Mouse (Mus musculus): Measurements from ENCODE around the gene Abhd14a.
A peak's percentile ranks its signal among the peaks of the same experiment; 100 is the strongest.

Abhd14a gene

DNA sequence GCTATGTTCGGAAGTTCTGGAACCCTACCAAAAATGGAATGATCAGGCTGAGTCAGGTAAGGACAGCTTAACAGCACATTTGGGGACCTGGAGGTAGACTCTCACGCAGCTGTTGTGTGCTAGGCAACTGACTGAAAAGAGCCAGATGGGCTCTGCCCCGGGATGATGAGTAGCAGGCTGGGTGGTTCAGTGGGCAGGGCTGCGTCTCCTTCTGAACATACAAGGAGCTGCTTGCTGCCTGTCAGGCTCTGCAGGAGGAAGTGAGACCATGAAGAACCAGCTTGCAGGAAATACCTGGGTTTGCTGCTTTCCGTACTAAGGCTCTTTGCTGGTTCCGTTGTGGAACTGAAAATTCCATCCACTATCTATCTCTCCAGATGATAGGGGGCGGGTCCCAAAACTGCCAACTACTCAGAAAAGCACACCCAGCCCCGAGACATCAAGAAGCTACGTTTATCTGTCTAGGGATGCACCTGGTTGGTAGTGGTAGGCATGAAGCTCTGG is 36.3 kb downstream of the Abhd14a start:
- no peak for DNase-seq (ENCODE audit: low read depth, low spot score)

DNA sequence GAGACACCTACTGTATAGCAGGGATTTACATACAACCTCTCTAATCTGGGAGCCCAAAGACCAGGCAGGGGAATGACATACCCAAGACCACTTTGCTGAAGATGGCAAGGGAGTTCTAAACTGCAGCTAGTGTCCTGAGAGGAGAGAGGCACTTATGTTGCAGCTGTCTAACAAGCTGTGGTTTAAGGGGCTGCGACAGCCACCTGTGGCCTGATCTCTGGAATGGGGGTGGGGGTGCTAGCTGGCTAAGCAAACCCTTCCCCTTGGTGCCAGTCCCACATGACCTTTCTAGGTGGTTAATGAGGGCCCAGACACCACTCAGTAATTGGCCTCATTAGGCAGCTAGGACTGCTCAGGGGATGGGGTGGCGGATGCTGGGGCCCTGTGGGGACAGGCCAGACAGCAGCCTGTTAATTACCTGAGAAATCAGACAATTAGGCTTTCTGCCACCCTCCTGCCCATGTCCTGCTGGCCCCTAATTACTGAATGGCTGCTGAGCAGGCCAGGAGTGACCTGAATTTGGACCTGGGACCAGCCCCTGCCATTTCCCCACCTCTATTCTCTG is 37.3 kb downstream of the Abhd14a start:
- no peak for DNase-seq (ENCODE audit: low read depth, low spot score)

DNA sequence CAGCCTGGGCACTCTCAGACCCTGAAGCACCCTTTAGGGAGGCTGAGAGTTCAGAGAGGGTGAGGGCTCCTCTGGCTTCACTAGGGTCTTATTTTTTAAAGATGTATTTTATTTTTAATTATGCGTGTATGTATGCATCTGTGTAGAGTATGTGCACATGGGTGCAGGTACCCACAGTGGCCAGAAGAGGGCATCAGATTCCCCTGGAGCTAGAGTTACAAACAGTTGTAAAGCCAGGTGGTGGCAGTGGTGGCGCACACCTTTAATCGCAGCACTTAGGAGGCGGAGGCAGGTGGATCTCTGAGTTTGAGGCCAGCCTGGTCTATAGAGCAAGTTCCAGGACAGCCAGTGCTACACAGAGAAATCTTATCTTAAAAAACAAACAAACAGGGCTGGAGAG is 38.4 kb downstream of the Abhd14a start:
- DNase-seq (ENCODE audit: low read depth, low spot score) = peak; percentile 44

DNA sequence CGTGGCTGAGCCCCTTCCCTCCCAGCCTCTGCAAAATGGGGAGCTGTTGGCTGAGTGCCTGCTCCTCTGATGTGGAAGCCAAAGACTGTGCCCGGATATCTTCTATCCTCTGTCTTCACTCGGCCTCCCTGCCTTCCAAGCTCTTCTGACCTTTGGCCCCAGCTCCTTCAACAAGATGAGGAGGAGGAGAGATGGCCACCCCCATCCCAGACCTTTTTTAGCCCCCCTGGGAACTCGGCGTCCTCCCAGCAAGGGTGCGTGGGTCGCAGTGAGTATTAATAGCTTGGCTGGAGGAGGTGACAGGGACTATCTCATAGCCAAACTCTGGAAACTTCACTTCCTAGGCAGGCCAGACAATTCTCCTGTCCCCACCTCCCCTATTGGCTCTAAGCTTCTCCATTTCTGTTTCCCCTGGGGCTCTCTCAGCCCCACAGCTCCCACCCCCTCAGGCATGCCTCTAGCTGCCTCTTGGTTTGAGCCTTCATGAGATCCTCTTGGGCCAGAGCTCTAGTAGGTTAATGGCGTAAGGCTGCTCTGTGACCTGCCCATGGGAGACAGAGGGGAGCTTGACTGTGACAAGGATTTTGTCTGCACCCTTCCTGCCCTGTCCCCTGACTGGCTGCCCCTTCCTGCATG is 40.9 kb downstream of the Abhd14a start:
- no peak for DNase-seq (ENCODE audit: low read depth, low spot score)

DNA sequence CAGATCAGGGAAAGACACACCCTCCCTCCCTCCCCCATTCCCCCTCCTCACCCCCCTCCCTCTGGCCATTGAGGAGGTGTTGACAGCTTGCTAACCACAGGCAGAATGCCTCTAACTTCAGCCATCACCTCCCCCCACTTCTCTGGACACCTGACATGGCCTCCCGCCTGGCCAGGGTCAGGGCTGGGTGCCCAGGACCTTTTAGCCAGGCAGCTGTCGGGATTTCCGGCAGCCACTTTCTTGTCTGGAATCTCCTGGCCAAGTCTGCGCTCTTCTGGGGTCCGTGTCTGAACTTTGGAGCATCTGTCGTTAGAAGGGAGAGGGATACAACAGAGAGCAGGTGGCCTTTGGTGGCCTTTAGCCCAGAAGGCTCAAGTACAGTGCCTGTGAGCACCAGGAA is 42.2 kb downstream of the Abhd14a start:
- no peak for DNase-seq (ENCODE audit: low read depth, low spot score)

DNA sequence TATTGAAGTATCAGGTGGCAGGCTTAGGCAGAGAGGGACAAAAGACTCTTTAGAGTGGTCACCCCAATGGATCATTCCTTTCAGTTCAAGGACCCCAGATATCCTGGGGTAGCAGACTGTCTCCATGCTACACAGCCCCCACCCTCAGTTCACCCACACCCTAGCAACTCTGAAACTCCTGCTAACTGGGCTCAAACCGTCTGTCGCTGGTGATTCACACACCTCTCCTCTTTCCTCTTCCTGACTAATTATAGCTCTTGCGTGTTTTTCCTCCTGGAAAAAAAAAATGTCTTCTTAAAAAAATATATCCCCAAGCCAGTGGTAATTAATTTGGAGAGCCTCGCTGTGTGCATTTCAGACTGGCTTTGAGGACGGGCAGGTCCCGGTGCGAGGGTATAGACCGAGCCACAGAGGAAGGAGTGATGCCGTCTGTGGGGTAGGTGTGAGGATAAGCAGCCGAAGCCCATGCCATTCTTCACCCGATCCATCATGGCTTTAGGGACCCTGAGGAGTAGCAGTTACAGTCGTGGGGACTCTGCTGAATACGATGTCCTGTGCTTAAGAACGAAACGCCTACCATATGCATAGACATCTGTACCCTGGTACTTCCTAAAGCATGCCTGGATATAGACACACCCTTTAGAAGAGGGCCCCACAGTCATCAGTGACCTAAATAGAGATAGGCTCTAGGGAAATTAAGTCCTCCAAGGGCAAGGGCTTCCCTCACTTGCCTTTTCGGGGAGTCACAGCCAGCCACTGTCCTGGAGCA is 44.7 kb downstream of the Abhd14a start:
- DNase-seq (ENCODE audit: low read depth, low spot score) = no peak

DNA sequence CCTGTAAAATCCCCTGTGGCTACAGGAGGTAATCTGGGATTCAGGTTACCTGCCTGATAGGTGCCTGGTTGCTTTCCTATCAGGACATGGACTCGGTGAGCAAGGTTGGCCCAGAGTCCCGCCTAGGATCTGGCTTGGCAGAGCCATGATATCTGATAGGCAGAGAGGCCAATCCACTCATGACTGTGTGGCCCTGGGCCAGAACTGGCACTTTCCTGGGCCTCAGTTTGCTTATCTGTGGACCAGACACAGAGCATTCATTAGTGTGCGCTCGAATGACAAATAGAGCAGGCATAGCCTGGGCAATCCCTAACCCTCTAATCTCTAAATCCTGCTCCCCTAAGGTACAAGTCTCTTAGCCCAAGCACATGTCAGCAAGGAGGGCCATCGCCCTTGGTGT is 45.3 kb downstream of the Abhd14a start:
- DNase-seq (ENCODE audit: low read depth, low spot score) = no peak

DNA sequence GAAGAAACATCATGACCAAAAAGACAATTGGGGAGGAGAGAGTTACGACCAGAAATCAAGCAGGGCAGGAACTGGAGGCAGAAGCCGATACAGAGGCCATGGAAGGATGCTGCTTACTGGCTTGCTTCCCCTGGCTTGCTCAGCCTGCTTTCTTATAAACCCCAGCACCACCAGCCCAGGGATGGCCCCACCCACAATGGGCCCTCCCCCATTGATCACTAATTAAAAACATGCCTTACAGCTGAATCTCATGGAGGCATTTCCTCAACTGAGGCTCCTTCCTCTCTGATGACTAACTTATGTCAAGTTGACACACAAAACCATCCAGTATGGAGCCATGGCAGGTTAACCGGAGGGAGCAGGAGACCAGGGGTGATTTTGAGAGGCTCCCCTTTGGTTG is 47.7 kb downstream of the Abhd14a start:
- no peak for DNase-seq (ENCODE audit: low read depth, low spot score)

DNA sequence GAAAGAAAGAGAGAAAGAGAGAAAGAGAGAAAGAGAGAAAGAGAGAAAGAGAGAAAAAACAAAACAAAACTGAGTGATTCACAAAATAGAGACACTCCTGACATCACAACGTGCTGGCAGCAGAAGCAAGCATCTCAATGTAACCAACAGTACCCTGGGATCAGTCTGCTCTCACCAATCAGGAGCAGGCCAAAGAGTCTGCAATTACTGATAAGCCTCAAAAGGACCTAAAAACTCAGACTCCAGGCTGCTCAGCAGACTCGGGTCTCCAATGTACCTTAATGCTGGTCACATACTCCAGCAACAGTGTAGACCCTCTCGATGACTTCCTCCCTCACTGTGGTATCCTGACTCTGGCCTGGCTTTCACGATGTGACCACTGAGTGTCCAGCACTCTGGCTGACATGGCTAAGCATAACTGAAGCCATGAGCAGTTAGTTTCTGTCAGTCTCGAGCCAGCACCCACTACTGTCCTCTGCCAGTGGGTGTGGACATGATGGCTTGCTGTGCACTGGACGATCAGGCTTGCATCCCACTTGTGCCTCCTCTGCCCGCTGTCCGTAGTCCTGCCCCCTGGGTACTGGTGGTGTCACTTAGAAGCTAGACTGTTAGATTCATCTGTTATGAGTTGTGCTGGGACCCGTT is 48.7 kb downstream of the Abhd14a start:
- no peak for DNase-seq (ENCODE audit: low read depth, low spot score)

DNA sequence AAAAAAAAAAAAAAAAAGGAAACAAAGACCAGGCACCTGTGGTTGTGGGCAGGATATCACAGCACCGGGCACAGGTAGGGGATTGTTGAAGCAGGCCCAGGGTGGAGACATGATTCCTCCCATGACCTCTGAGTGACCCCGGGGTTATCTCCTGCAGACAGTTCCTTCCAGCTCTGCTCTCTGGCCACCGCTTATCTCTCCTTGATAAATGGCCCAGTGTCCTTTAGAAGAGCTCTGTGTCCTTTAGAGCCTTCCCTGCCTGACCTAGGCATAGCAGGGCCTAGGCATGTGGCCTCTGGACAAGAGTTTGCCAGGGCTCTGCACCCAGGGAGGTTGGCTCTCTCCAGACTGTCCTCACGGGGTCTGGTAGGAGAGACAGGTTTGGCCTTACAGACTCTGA is 49.7 kb downstream of the Abhd14a start:
- no peak for DNase-seq (ENCODE audit: low read depth, low spot score)

DNA sequence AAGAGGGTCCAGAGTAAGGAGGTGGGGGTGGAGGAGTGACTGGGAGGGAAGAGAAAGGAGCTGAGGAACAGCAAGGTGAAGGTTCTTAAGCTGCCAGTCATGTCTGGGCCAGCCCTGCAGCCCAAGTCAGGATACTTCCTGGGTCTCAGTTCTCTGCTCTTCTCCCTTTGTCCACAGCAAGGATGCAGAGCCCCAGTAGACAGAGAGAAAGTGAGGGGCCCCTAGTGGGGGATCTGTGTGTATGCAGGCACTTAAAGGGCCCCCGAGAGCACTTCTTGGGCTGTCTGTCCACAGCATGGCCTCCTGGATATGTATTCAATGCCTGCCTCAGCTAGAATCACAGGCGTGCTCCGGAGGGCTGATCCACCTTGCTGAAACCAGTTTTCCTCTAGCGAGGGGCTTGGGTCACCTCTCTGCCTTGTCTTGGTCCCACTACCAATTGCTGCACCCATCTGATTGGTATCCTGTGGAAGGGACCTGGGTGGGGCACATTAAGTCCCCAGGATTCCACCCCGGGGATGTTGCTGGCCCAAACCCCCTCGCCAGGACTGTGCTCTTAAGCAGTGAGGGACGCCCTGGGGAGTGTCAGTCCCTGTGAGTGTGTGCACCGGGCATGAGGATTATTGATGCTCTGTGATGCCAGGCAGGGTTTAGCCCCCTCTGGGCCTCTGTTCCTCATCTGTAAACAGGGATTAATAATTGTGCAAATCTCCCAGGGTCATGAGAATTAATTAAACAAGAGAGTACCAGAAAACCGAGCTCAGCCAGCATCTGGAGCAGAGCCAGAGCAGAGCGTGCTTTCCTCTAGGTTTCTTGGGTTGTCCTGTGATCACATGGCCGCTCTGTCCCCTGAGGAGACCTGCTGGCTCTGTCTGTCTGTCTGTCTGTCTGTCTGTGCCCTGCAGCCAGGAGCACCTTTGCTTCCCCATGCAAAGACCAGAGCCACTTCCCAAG is 52.6 kb downstream of the Abhd14a start:
- DNase-seq (ENCODE audit: low read depth, low spot score) = peak; percentile 27

DNA sequence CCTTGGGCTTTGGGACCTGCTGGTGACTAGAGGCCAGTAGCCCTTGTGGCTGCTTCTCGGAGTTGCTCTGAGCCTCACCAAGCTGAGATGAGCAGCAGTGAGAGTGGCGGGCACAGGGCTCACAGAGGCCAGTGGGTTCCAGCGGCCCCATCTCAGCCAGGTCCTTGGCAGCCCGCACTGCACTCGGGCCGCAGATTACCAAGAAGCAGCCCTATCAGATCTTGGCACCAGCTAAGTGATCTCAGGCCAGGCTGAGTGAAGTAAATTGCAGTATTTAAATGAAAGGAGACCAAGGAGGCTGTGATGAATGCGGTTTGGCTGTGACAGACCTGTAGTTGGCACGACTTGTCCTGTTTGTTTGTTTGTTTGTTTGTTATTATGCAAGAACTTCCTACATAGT is 53.9 kb downstream of the Abhd14a start:
- no peak for DNase-seq (ENCODE audit: low read depth, low spot score)

DNA sequence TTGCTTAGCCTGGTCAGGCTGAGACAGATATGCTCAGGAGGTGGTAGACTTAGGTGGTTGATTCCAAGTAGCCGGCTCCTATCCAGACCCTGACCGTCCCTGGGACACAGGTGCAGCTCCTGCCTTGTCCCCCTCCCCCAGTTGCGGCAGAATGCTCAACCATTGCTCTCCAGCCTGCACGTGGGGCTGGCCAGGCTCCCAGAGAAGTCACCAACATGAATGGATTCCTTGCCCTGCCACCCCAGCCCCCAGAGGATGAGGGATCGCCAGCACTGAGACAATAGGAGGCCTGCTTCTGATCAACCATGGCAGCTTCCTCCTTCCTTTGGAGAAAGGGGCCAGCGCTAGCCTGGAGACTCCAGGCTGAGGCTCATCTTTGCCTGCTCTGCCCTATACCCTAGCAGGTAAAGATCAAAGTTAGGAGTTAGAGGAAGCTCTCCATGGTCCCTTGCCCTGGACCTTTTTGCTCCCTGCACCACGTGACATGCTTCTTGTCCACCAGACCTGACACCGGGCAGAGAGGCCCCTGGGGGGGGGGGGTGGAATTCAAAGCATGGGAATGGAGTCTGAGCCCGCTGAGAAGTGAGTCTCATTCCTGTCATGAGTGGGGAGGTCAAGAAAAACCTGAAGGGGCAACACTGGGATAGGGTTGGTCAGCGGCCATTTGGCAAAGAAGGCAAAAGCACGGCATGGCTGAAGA is 54.5 kb downstream of the Abhd14a start:
- DNase-seq (ENCODE audit: low read depth, low spot score) = no peak
